Mouse (Mus musculus) regulatory T cell (primary cell): ENCODE measurements at regions not wholly inside any gene's neighbourhood (a gene's known extent, or its start where the extent isn't known, plus 50 kb on each side); places are given as distances from the start of the nearest gene placed in this dataset.

Experiments
- in situ Hi-C: fragments of 300-600 bp; cut with MboI, MseI; formaldehyde crosslinking; loops from one replicate; pipeline ENCODE4 v1.15.1; 2025; ENCODE audit warnings: high pct_unique_total_duplicates

DNA sequence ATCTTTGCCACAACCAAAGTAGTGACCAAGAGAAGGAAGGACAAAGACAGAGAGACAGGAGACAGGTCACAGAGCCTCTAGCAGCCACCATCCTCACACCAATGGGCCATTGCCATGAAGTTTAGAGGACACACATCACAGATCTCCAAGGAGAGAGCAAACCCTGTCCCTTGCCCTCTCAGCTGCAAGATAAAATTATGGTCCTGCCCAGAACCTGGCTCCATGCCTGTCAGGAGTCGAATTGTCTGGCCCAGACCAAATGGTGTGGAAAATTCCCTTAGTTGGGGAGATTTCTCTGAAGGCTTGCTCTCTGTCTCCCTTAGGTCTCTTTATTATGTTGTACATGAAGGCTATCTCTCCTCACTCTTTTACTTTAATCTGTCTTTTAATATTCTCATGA is 147.4 kb downstream of the Fam76b start:
- in situ Hi-C loops = loop anchor here (5.0 kb wide), 1 partner anchor 58 kb away; no protein-coding TSS in a partner anchor

DNA sequence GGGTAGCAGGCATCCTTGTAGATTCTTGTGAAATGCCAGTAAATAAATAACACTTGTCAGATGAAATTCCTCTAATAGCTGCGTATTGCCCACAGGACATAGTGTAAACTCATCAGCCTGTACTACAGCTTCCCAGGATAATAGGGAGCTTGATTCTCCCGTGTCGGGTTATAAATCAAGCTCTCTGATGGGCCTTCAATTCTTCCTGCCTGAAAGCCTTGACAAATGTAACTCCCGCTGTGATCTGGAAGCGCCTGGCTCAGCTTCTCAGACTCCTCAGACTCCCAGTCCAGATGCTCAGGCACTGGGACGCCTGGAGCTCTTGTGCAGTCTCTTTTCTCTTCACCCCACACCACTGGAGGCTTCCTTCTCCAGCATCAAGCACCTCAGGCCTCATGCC is 151.3 kb downstream of the Fam76b start:
- in situ Hi-C loops = no loop called here

DNA sequence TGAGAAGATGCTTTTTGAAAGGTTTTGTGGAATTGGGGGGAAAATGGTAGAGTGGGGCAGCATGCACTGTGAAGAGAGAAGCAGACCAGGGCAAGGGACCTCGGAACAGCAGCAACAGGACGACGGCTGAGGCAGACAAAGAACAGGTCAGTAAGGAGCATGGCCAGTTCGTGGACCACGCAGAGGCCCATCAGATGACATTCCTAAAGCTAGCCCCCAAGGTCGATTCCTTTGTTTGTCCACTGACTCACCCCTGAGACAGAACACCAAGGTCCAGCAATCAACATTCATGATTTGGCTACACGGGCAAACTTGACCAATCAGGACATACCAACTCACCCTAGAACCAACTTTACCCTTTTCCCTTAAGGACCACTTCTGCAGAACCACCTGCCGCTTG is 160.0 kb downstream of the Fam76b start:
- in situ Hi-C loops = no loop called here

DNA sequence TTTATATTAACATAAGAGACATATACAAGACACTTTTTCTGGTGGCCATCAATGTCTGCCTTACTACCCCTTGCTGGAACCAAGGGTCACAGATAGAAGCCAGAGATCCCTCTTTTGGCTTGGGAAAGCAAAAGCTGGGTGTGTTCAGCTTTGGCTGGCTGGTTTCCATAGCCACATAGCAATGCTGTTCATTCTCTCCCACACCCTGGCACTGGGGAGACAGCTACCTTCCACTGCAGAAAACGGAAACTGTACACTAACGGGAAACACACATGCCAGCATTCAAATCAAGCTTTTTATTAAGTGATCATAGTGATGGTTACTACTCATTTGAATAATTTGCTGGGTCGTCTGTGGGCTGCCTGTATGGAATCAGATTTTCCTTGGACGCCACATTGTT is 161.4 kb downstream of the Fam76b start:
- in situ Hi-C loops = no loop called here

DNA sequence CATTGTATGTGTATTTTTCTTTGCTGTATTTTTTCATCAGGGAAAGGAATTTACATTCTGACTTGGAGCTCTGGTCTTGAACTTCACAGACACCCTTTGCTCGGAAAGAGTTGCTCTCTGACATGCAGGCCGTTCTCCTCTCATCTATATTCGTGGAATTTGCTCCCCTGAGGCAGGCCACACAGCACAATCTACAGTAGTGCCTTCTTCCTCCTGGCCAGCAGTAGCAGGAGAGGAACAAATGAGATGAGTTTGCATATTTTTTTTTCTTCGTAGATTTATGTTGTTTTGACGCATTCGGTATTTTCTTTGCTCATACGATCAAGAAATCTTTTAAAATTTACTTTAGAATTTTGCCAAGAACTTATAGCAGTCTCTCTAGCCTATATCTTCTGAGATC is 163.4 kb downstream of the Fam76b start:
- in situ Hi-C loops = no loop called here

DNA sequence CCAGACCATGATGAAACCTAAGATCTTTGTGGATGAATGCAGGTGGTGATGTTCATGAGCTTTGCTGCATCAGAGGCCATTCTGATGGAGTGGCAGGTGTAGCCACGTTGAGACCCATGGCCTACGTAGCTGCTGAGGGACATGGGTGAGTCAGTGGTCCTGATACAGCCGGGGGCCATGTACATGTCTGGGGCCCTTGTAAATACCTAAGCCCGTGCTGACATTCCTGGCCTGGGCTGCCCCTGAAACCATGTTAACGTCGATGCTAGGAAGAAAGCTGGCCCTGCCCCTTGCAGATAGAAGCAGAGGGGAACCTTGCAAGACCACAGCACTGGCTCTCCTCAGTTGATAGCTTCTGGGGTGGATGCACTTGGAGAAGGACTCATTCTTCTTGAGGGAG is 165.2 kb downstream of the Fam76b start:
- in situ Hi-C loops = no loop called here

DNA sequence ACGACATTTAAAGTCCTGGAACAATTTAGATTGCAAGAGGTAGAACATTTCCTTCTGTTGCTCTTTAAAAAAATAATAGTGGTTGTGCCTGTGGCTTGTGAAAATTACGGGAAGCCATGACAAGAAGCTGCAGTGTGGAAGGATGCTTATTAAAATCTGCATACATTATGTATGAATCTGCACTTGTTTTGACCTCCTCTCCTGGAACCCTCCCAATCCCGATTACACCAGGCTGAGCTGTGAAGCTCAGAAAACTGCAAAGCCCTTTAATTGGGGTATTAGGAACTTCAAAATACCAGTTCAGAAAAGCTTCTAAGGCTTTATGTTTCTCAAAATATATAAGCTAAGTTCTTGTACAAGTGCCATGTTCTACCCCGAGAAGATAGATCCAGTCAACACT is 171.8 kb downstream of the Fam76b start:
- in situ Hi-C loops = no loop called here

DNA sequence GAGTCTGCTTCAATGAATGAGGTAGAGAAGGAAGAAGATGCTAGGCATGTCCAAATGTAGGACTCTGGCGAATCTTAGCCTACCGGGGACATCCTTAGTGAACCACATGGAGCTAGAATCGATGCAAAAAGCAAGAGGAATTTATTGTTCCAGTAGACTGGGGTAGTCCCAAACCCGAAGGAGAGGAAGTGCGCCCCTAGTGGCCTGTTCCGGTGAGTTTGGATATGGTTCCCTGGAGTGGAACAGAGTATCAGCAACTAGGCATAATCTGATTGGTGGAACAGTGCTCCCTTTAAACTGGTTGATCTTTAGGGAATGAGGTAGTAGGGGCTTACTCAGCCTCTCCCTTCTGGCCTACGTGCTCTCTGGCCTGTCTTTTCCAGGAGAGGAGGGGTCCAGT is 174.0 kb downstream of the Fam76b start:
- in situ Hi-C loops = loop anchor here (25.0 kb wide), 1 partner anchor 689 kb away; no protein-coding TSS in a partner anchor

DNA sequence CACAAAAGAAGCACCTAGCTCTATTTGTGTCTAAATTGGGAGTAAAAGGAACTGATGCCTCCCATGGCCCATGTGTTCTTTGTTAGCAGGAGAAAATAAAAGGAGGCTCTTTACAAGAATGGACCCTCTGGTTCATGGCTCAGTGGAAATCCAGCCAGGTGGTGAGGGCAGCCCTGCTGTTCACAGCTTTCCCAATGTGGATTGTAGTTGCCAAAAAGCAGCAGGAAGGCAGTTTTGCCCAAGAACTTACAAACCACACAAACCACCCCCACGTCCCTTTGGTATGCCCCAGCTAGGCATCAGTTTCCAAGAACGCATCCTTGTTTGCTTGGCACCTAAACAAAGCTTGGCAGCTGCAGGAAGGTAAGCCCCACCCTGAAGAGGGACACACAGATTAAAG is 174.7 kb downstream of the Fam76b start:
- in situ Hi-C loops = loop anchor here (25.0 kb wide), 1 partner anchor 690 kb away; no protein-coding TSS in a partner anchor

DNA sequence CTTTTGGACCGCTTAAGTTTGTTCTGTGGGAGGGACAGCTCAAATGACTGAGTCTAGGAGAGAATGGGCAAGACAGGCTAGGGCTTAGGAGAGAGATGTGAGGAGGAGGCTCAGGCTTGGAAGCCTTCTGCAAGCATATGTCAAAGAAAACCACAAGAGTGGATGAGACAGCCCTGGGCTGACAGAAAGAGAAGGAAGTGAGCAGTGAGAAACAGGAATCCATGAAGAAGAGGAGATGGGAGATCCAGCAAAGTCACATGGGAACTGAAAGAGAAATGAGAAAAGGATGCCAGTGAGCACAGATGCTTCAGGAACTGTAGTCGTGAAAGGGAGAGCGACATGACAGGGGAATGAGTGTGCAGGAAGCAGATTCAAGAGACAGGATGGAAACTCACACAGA is 175.6 kb downstream of the Fam76b start:
- in situ Hi-C loops = loop anchor here (25.0 kb wide), 1 partner anchor 691 kb away; no protein-coding TSS in a partner anchor

DNA sequence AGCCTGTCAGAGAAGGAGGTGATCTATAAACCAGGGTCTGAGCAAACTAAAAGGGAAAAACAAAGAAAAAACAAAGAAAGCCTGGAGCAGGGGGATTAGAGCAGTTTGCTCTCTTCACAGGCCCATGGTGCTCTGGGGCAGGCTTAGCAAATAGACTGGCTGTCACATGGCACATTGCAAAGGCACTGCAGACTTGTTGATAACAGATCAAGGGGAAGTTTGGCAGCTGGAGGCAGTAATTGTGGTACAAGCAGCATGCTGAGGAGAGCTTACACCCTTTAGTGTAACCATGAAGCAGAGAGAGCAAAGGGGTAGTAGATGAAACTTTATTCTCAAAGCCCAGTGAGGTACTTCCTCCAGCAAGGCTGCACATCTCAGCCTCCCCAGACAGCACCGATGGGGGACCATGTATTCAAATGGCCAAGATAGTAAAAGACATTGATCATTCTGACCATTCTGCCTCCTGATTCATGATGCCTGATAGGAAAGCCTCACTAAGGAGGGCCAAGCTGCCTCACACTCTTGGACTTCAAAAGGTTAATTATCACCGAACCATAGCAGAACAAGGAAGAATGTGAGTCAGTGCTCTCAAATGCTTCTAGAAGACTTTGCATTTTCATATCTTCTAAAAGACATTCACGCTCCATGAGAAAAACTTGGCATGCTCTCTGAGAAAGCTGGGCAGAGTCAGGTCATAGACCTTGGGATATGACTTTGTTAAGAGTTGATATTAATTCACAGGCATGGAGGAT is 178.9 kb downstream of the Fam76b start:
- in situ Hi-C loops = loop anchor here (5.0 to 25.0 kb wide), 2 partner anchors 109 to 694 kb away; no protein-coding TSS in a partner anchor

DNA sequence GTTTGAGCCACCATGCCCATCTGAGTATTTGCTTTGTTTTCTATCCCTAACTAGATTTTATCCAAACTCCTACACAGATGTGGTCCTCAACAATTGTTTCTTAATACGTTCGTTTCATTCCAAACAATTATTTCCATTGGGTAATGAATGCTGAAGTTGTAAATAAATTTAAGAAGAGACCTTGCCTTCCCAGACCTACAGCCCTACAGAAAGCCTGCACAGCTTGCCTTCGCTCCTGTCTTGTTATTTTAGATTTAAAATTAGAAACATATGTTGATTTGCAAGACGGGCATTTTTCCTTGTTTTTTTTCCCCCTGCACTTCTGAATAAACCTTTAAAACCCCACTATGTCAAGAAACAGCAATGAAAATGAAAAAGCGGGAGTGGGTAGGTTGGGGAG is 181.9 kb downstream of the Fam76b start:
- in situ Hi-C loops = loop anchor here (5.0 to 25.0 kb wide), 2 partner anchors 112 to 697 kb away; no protein-coding TSS in a partner anchor

DNA sequence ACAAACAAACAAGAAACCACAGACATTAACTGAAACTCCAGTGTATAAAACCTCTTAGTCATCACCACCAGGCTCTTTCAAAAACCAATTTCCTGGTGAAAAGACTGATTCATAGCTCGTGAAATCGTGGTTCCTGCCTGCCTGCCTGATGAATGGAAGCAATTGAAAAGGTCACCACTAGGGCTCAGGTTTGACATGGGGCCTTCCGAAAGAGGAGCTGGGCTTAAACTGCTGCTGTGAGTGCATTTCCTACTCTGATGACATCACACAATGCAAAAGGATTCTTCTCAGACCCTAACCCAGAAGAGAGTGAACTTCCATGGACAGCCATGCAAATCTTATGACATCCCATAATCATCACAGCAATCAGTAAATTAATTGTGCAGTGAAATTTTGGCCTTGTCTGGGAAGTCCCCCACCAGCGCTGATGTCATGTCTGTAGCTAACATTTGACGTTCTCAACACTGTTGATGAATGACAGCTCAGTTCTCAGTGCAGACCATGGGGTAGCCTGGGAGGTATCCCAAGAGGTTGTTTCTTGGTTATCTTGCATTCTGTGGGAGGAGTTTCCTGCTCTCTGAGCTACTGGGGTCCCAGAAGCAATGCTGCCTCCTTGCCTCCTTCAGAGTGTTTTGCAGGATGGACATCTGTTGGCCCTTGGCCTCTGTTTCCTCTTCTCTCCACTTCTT is 182.9 kb downstream of the Fam76b start:
- in situ Hi-C loops = loop anchor here (25.0 kb wide), 1 partner anchor 698 kb away; no protein-coding TSS in a partner anchor

DNA sequence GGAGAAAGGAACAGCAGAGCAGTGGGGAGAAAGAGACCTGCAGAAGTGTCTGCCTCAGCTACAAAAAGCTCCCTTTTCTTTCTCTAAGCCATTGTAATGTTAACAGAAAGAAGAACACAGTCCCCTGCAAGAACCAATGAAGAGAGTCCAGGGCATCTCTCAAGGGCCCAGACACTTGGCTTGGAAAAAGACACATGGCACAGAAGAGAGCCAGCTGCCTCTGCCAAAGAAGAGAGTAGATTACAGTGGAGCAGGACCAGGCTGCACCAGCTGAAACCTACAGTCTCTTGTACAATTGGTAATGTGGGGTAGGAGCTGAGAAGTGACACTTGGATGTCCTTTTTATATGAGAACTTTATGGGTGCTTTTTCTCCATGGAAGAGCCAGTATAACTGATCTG is 196.7 kb downstream of the Fam76b start:
- in situ Hi-C loops = loop anchor here (25.0 kb wide), 1 partner anchor 712 kb away; no protein-coding TSS in a partner anchor

DNA sequence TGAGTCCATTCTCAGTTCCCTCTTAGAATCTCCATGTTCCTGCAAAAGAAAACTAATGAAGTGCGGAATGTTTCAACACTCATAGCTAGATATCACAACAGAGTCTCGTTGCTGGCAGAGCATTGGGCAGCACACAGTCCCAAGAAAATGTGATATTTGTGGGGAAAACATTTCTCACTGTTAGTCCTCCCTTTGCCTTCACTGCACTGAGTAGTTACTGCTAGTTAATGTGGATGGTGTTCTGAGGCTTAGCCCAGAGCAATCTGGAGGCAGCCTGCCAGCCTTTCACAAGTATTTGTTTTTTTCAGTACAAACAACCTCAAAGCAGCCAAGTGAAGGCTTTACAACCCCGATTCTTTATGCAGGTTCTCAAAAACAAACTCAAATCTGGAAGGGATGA is 197.2 kb downstream of the Fam76b start:
- in situ Hi-C loops = loop anchor here (25.0 kb wide), 1 partner anchor 712 kb away; no protein-coding TSS in a partner anchor

DNA sequence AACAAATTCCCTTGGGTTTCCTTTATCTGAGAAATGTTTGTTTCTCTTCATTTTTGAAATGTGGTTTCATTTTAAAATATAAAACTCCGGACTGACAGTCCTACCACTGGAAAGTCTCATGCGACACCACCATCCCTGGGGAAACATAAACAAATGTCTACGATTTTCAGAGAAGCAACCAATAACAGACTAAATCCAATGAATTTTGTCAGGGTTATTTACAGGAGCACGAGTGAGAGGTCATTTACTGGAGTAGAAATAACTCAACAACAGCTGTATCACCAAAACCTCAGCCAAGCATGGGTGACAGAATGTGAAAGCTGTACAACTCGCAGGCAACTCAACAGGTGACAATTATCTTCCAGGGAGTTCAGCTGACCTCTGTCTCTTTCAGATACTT is 200.5 kb downstream of the Fam76b start:
- in situ Hi-C loops = no loop called here

DNA sequence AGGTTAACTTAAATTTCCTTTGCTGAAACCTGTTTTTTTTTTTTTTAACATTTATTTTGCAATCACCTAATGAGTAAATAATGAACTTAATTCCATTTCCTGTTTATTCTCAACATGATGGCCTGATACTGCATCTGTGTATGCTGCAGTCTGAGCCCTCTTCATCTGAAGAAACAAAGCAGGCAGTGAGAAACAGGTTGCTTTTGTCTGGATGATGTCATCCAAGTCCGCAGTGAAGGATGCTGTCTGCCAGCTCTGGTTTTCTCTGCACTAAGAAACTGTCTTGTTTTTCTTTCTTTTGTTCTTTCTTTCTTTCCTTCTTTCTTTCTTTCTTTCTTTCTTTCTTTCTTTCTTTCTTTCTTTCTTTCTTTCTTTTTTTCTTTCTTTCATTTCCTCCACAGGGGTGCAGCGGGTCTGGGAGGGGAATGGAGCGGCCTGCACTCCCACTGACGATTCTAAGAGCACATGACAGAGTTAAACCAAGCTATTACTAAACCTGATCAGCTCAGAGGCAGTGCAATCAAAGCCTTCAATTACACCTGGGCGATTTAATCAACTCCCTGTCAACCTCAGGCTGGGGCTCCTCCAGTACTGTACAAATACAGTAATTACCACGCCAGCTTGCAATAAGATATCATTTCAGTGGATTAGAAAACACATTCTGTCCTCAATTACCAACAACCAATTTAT is 204.0 kb downstream of the Fam76b start:
- in situ Hi-C loops = loop anchor here (5.0 kb wide), 1 partner anchor 41 kb away; no protein-coding TSS in a partner anchor

DNA sequence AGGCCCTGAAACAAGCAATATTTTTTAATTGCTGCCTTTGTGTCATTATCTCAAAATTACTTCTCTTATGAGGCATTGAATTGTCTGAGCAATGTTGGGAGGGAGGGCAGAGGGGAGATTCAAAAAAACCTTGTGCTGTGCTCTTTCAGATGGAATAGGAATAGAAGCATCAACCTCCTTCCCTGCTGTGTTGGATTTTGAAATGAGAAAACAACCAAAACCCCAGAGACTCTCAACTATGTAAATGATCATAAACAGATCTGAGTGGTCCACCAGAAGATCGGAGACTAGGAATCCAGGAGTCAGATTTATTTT is 204.5 kb downstream of the Fam76b start:
- in situ Hi-C loops = loop anchor here (5.0 kb wide), 1 partner anchor 40 kb away; no protein-coding TSS in a partner anchor

DNA sequence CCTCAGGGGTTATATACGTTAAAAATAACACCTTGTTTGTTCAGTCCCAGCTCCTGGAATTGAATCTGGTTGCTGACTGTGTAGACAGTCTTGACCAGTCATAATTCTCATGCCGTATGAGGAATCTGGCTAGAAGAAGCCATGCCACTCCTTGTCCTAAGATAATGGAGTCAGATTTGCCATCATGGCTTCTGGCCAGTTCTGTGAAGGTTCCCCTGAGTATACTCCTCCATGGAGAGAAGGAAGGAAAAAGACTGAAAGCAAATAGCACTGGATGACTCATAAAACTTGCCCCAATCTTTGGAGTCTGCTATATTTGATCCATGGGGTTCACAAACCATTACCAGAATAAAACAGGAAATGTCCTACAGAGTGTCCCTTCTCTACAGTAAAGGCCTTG is 208.0 kb downstream of the Fam76b start:
- in situ Hi-C loops = no loop called here

DNA sequence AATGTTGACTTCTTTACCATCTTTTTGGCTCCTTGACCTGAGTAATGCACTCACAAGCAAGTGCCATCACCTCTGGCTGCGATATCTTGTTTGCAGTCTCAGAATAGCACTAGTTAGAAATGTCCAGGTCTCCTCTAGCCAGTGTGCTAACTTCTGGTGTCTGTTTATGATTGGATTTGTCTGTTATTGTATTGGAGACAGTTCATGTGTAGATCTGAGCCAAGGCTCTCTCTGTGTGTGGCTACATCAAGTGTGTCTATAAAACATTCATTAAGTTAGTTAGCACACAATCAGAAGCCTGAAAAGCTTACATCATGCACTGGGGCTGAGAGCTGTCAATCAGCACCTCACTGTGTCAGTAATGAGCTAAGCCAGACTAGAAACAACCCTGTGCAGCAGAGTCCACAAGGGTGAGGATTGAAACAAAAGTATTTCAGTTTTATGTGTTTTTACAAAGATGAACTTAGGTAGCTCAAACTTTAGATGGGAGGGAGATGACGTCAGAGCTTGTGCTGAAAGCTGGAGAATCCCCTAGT is 214.5 kb downstream of the Fam76b start:
- in situ Hi-C loops = loop anchor here (10.0 kb wide), 1 partner anchor 123 kb away; no protein-coding TSS in a partner anchor

DNA sequence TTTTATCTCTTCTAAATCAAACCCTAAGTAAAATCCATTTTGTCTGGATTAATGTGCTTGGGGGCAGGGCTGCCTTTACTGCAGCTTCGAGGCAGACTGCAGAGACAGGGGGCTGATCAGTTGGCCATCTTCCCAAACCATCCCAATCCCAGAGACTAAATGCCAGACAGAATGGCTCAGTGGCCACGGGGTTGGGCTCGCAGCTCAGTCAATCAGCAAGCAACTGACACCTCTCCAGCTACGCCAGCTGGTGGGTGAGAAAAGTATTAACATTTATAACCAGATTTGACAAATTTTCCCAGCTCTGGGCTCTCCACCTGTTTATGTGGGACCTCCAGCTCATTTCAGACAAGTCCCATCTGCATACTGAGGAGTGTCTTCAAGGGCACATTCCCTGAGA is 220.7 kb downstream of the Fam76b start:
- in situ Hi-C loops = loop anchor here (10.0 kb wide), 1 partner anchor 117 kb away; no protein-coding TSS in a partner anchor

DNA sequence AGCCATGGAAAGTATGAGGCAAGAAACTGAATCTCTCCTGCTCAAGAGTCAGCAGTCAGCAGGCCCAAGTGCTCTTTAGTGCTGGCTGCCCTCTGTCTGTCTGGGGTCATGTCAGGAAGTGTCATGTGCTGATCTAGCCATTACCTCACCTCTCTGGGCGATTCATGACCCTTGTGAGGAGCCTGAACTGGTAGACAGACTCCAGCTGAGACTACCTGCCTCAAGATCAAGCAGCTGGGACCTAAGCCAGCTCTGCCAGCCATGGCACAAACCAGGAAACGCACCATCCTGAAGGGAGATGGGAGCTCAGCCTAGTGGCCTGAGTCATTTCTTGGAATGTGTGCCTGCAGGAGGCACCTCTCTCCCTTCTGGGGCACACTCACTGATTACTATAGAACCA is 221.2 kb upstream of the Sesn3 start:
- in situ Hi-C loops = no loop called here
